Mouse (Mus musculus) liver, postnatal 0 days (tissue): ENCODE results near the gene Lclat1.

Experiments
- CTCF ChIP-seq: sonication (generic); IDR thresholded peaks from 2 replicates; pipeline ENCODE4 v1.5.1; 2016; ENCODE audit warnings: antibody characterized with exemption, low read depth
- EP300 ChIP-seq: IDR thresholded peaks from 2 replicates; pipeline ENCODE4 v1.6.1; 2016; ENCODE audit warnings: antibody characterized with exemption, low read depth, mild to moderate bottlenecking

DNA sequence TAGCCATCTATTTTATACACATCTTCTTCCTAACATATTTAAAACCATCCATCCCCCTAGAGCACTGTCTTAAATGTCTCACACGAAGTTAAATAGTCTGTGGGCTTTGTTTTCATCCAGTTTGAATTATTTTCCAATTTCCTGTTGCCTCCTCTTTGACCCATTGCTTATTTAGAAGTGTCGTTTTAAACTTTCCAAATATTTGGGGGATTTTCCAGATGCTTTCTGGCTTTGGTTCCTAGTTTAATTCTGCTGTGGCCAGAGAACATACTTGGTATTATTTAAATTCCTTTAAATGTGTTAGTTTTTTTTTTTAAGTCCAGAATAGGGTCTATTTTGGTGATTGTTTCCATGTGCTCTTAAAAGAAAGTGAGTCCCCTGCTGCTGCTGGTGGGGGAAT lies 176.5 kb downstream of the Lclat1 start:
- no peak for TF ChIP-seq CTCF
- TF ChIP-seq EP300: no peak
